Mouse (Mus musculus) testis, adult 2 months (tissue): Measurements from ENCODE around the gene Tek.

ENCODE experiments used
- CTCF ChIP-seq: fragments of 200-500 bp; IDR thresholded peaks from 2 replicates; pipeline ENCODE4 v1.5.1; 2012; ENCODE audit warnings: low read depth, mild to moderate bottlenecking, inconsistent platforms, low read length, moderate library complexity; ENCODE audit not compliant: control insufficient read depth, insufficient read depth, insufficient replicate concordance
- POLR2A ChIP-seq: fragments of 200-500 bp; IDR thresholded peaks from 2 replicates; pipeline ENCODE4 v1.6.1; 2012; ENCODE audit warnings: low read depth, mild to moderate bottlenecking, inconsistent platforms, low read length, moderate library complexity; ENCODE audit not compliant: control insufficient read depth

DNA sequence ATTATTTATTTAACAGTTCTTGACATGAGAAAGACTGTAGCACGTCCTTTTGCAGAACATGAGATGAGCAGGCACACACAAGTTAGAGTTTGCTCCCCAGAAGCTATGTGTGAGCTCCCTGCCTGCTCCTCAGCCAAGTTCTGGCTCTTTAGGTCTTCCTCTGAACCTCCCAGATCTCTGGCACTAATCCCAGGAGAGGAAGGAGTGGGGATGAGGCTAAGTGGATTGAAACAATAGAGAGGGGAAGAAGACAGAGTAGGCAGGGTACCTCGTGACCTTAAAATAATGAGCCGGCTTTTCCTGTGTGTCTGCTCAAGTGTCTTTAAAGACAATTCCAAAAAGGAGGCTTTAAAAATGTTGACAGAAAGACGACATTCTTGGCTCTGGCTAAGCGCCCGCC is 23.9 kb upstream of the Tek start:
- no peak for TF ChIP-seq POLR2A
- TF ChIP-seq CTCF: no peak
